Mouse (Mus musculus): ENCODE measurements around the gene Igtp.
"Not testable (repeated sequence)": the region's sequence is repeated elsewhere in the genome, so short reads cannot be mapped to it uniquely, and the experiment has no call there.

Gene Igtp

DNA sequence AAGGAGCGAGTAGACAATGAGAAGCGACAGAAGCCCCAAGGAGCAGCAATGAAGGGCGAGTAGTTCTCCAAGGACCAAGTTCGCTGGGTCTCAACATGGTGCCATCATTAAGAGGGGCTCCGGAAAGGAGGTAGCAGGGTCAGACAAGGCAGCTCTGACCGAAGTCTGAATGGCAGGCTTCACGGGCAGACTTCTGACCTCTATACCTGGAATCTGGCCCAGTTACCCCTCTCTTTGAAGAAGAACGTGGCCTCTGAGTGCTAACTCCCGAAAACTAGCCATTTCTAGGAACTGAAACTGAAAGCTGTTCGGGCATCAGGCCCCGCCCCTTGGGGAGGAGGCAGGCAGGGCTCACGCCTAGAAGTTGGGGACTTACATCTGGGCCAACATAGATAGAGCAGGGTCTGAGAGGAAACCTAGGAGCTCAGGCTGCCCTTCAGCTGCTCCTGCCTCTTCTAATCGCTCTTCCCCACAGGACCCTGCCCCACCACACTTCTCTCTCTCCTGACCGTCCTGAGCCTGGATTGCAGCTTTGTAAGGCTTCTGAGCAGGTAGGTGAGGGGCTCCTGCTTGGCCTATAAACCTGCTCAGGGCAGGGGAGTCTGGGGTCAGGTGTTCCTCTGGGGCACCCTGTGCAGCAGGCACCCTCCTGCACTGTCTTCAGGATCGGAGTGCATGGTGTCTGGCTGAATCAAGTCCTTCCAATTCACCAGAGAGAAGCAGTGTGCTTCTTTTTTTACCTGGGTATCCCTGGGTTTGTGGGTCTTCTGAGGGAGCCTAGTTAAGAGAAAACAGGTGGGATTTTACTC, at the start of gene Igtp, which contains the start of gene Irgm2:
TSS of gene Igtp (plus strand) at position 328 of the 809 bp plus-strand sequence.
TSS of gene Irgm2 (plus strand) at position 390 of the 809 bp plus-strand sequence.
- DNase-seq = peak; percentile 16 to 50

DNA sequence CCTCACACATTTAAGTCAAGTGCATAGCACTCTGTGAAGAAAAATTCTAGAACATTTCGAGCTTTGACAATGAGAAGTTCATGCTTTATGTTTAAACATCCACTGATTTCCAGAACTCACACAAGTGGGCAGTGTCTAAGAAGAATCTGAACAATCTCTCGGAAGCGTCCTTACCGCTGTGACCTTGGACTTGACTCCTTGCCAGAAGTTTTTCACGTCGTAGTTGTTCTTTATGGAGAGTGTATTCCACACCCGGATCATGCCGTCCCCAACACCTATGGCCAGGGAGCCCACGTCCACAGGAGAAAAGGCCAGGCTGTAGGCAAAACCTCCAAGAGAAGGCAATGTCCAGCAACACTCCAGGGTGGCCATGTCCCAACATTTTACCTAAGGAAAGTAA, 43.9 kb upstream of the Igtp start:
- DNase-seq = no peak

DNA sequence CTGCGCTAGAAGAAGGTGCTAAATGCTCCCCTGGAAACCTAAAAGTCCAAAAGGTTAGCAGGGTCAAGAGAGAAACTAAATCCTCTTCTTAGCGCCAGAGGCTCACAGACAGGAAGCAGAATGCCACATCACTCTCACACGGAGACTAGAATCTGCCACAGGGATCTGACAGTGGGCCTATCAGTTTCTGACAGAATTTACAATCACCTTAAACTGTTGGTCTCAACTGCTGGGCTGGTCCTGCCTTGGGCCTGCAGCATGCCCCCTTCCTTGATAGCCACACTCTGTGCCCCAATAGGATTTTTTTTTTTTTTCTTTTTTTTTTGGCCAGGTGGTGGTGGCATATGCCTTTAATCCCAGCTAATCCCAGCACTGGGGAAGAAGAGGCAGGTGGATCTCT, 42.5 kb upstream of the Igtp start:
- no peak for DNase-seq

DNA sequence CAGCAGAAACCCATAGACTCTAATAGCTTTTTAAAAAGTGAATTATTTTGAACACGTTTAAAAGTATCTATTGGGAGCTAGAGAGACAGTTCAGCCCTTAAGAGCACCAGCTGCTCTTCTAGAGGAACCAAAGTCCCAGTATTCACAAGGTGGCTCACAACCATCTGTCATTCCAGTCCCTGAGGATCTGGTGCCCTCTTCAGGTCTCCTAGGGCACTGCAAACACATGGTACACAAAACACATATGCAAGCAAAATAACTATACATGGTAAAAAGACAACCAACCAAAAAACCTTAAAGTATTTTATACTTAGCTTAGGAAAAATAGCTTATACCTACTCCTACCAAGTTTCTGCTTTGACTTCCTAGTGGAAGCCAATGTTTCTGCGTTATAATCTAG, 34.3 kb upstream of the Igtp start:
- DNase-seq = no peak

DNA sequence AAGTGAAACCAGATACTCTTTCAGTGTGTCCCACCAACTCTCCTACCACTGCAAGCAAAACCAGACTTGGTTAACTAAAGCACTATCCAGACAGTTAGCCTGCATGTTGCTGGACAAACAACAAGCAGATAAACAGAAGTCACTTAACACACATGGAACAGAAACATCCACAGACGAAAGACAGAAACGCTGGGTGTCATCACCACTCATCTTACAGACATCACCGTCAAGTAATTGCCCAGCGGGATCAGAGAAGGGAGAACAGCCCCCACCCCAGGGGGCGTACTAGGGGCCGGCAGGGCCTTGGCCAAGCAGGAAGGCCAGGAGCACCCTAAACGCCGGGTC, 31.6 kb upstream of the Igtp start:
- no peak for DNase-seq

DNA sequence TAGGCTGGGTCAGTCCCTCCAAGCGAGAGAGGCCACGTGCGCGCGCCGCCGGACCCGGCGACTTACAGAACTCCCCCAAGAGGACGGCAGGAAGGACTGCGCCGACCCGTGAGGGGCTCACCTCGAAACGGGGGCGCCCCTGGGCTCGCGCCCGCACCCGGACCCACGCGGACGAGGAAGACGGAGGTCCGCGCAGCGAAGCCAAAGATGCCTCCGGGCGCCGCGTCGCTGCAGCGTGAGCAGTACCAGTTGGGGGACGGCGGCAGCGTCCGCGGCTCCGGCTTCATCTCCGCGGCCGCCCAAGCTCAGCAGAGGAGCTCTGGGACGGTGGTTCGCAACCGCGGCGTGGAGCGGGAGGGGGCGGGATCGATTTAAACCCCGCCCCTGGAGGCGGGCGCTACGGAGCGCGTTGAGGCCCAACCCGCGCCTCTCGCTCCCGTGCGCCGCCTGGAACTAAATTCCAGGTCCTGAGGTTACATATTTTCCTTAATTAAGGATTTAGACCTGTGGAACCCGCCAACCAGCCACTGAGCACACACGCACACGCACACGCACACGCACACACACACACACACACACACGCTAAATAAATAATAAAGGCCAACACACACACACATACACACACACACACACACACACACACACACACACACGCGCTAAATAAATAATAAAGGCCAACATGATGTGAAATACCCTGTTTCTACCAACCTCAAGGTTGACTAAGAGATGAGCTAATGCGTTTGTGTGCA, 31.0 kb upstream of the Igtp start, which contains the start of gene Gemin5:
TSS of gene Gemin5 (minus strand) at position 373 of the 749 bp plus-strand sequence.
- DNase-seq = peak; percentile 91 to 94

DNA sequence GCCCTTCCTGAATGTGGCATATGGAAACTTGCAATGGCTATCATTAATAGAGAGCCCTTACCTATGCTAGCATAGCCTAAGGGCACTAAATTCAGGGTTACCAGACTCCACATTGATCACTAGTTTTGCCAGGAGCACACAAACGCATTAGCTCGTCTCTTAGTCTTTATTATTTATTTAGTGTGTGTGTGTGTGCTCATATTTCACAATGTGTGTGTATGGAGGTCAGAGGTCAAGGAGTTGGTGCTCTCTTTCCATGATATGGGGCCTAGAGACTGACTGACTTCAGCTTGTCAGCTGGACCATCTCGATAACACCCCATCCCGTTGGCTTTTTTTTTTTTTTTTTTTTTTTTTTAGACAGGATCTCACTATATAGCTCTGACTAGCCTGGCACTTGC, 29.7 kb upstream of the Igtp start:
- no peak for DNase-seq

DNA sequence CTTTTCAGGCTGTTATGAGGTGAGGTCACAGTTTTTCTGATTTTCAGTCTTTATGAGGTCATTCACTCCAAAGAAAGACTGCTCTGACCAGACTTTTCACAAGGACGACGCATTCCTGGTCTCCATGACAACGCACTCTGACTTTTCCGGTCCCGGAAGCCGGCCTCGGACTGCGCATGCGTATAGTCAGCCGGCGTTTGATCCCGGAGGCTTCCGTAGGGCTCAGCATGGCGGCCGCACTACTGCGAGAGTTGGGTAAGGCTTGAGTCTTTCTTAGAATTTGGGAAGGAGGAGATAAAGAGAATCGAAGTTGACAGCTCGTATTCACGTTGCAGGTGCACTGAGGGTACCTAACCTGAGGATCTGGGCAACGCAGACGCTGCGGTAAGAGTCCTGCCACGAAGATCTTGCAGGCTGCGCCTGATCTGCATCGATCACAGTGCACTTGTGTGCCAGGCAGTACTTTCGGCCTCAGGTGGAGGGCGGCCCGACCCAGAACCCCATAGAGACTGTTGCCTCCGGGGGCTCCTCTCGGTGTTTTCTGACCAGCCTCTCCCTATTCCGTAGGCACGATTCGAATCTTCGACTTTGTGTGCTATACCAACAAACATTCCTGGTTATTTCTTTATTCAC, 27.8 kb upstream of the Igtp start, which contains the start of gene Mrpl22:
TSS of gene Mrpl22 (plus strand) at position 203 of the 633 bp plus-strand sequence.
- DNase-seq = peak; percentile 98

DNA sequence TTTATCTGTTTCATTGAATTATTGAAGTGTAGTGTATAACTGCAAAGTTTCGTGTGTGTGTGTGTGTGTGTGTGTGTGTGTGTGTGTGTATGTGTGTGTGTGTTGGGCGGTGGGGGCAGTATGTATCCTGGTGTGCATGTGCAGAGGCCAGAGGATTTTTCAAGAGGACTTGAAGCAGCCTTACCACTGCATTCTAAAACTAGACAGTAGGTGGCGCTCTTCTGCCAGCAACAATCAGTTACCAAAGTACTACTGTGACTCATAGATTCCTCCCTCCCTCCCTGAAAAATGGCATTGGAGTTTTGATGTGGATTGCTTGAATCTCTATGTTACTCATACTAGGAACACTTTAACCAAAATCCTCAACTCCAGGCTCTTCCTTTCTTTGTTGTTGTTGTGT, 19.8 kb upstream of the Igtp start:
- DNase-seq = peak; percentile 66 to 82

DNA sequence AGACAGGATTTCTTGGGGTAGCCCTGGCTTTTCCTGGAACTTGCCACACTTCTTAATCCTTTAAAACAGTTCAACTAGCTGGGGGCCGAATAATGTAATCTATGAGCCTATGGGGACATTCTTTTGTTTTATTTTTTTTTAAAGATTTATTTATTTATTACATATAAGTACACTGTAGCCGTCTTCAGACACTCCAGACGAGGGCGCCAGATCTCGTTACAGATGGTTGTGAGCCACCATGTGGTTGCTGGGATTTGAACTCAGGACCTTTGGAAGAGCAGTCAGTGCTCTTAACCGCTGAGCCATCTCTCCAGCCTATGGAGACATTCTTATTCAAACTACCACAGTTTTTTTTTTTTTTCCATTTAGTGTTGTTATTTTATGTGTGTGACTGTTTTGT, 19.4 kb upstream of the Igtp start:
- not testable (repeated sequence) for DNase-seq

DNA sequence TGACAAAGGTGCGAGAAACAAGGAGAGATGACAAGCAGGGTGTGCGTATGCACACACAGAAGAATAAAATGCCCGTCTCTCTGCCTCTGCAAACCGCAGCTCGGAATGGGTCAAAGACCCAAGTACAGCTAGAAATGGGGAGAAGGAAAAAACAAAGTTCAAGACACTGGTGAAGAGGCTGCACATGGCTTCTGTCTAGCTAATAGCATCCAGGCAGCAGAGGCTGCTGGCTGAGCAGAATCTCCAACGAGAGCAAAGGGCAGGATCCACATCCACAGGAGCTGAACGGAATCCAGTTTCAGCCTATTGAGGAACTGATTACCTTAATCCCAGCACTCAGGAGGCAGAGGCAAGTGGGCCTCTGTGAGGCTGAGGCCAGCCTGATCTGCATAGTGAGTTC, 18.6 kb upstream of the Igtp start:
- DNase-seq = no peak

DNA sequence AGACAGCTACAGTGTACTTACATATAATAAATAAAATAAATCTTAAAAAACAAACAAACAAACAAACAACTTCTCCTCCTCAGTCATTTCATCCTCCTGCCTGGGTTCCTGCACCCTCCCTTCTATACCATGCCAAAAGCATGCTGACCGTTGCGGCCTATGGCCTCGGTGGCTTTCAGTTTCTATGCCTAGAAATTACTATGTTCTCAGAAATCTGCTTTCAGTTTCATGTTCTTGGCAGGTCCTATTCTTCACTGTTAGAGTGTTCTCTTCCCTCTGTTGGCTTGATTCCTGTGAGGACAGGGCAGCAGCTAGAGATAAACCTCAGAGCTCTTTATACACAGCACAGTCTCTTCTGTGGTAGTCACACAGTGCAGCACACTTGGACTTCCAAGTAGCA, 15.8 kb upstream of the Igtp start:
- DNase-seq = no peak

DNA sequence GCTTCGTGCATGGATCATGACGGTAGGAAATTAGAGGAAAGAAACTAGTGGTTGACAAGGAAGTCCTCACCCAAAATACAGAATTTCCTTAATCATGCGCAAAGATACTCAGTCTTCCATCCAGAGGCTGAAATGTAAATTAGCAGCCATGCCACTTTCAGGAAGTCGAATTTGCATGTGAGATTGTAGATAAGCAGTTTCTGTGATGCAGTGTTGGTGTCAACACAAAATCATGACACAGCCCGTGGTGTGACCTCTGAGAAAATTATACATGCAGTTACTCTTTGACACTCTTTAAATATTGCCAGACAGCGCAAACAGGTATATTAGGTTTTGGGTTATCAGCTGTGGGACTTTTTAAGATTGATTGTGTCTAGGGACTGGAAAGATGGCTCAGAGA, 9.7 kb upstream of the Igtp start:
- no peak for DNase-seq

DNA sequence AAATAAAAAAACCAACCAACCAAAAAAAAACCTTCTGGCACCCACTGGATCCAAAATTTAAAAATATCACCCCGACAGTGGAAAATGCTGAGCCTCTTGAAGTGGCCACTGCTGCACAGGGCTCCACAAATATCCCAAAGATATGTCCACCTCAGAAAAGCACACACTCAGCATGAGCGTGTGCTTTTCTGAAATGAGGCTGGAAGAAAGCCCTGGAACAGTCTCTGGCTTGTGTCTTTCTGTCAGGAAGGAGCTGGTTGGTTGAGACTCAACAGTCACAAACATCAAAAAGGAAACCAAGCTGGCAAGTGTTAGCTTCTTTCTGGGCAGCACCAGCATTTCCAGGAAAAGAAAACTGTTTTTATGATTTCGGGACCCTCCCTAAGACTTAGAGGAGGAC, 6.0 kb upstream of the Igtp start:
- DNase-seq = peak; percentile 11 to 18

DNA sequence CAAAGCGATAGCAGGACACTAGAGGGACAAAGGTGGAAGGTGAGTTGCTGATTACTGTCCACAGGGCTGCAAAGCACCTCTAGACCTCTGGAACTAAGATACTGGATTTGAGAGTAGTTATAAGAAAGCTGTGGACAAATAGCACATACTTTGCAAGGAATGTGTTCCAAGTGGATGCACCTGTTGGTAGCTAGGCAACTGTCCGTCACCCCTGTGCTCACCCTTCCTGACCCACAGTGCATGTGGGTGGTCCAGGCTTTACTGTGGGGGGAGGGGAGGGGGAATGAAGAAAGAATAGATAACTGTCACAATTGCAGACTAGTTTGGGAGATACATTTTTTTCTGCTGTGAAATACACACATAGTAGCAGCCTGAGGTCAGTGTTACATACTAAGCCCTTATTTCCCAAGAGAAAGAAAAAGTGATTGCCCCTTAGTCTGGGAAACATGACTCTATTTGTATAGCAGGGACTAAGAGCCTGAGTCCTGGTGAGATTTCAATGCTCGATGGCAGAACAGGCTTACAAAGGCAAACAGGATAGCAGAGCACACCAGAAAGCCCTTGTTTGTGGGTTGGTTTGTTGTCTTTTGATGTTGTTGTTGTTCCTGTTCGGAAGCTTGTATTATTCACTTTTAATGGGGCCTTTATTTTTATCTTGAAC, 5.4 kb upstream of the Igtp start:
- no peak for DNase-seq

DNA sequence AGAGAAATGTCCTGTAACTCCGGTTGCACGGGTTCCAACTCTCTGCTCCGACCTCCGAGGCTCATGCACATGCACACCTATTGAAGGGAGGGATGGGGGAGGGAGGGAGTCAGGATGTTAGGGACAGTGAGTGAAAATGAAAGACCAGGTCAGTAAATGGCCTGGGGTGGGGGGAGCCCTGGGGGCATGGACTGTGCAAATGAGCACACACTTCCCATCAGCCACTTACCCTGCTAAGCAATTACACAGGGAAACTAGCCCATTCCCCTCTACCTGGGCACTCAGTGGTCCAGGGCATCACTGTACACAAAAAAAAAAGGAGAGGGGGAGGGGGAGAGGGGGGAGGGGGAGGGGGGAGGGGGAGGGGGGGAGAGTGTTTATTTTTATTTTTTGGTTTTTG, 693 bp upstream of the Igtp start:
- no peak for DNase-seq

DNA sequence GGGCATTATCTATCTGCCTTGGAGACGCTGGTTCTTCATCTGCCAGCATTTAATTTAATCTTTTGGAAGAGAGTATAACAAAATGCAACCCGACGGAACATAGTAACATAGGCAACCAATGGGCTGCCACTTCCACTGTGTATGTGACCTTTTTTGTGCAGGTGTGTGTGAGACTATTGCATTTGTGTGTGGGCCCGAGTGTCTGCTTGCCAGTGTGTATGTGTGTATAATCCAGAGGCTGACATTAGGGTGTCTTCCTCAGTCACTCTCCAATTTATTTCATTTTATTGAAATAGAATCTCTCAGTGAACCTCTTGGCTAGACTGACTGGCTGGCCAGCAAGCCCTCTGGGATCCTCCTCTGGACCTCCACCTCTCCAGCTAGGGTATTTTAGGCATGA, 870 bp downstream of the Igtp start:
- DNase-seq = no peak

DNA sequence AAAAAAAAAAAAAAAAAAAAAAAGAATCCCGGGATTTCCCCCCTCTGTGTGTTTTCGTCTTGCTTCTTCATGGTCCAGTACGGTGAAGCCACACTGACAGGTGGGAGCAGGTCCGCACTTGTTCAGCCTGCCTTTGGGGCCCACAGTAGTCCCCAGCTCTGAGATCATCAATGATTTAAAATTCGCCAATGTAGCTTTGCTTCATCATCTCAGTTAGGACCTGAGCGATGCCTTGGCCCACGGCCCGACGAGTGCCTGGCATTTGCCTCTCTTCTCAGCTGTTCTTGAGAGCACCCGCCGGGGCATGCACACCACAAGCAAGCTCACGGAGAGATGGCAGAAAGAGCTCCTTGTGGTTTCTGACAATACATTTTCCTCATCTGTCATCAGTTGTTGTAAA, 1.7 kb downstream of the Igtp start:
- DNase-seq = peak; percentile 27 to 49

DNA sequence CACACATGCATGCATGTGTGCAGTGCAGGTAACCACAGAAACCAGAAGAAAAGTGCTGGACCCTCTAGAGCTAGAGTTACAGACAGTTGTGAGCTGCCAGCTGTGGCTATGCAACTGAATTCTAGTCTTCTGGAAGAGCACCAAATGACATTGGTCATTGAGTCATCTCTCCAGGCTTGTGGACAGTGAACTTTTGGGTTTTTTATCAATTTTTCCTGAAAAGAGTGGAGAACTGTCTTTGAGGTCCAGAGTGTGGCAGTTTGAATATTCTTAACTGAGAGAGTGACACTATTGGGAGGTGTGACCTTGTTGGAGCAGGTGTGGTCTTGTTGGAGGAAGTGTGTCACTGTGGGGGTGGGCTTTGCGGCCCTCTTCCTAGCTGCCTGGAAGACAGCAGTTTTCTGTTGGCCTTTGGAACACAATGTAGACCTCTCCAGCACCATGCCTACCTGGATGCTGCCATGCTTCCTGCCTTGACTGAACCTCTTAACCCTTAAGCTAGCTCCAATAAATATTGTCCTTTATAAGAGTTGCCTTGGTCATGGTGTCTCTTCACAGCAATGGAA, 11.0 kb downstream of the Igtp start:
- DNase-seq = no peak

DNA sequence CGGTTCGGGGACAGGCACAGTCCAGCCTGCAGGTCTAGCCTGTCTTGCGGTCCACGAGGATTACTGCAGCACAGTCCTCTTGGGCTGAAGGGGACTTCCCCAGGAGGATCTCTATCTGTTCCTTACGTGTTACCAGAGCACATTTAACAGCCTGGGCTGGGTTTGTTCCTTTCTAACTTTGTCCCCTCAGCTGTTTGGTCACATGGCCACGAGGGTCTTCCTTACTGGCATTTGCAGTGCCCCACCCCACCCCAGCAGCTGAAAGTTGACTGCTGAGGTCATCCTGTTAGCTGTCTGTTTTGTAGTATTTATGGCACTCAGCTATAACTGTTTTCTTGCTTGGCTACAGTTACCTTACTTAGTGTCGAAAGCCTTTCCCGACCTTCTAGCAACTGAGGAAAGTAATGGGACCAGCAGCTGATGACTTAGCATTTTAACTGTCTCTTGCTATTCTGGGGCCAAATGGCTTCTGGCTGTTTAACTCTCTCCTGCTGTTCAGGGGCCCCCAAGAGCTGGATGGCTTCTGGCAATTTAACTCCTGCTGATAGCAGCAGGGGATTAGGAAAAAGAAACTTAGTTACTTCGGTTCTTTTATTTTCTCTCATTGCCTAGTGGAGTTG, 11.8 kb downstream of the Igtp start:
- DNase-seq = no peak

DNA sequence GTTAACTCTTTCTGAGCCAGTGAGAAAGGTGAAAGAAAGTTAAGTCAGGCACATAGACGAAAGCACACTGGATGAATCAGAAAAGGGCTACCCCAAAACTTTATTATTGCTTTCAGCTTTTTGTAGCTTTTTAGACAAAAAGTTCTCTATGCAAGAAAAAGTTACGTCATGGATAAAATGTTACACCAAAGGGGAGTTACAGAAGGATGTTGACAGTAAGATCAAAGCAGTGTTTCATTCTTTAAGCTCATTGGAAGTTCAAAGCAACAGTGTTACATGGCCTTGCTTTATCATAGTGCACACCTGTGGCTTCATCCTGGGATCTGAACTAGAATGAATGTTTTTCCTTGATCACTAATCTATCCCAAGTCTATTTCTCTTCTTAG, 12.3 kb downstream of the Igtp start:
- DNase-seq = no peak

DNA sequence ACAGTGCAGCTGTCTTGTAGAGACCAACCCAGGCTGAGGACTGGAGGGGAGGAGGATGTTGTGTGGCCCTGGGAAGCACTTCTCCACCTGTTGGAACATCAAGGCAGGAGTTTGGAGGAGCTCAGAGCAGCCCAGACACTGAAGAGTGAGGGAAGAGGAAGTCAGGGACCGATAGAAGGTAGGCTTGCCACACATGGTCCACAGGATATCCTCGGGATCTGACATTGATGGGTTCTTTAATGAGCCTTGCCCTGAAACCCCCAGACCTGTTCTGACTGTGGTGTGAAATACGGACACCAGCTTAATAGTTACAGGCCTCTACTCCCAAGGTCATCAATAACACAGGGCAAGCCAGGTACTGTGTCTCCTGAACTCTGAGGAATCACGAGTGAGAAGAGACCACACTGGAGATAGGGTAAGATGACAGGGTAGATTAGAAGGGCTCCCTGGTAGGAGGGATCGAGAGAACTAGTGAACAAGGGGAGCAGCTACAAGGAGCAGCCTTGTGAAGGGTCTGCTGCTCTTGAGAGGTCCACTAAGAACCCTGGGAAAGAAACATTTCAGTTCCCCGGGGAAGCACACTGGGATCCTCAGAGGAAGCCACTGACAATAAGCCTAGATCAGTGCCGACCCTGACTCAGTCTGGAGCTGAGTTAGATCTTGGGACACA, 14.5 kb downstream of the Igtp start:
- no peak for DNase-seq
